Mouse (Mus musculus) MEL (cell line): ENCODE data around the gene Smim4.

Source experiments
- BHLHE40 ChIP-seq: IDR thresholded peaks from 2 replicates; pipeline ENCODE4 v1.6.1; 2012; ENCODE audit warnings: low read depth, mild to moderate bottlenecking, inconsistent platforms, low read length, improper control_type of control experiment, borderline replicate concordance
- CTCF ChIP-seq, 3 experiments: IDR thresholded peaks in 2 of 3; conservative IDR thresholded peaks in 1 of 3; 2 replicates each; pipeline ENCODE4 v1.5.1; 2011 to 2012; ENCODE audit warnings: low read length in 3 of 3, low read depth in 2 of 3, mild to moderate bottlenecking in 2 of 3, improper control_type of control experiment in 1 of 3, inconsistent platforms in 1 of 3, mixed read lengths in 1 of 3, moderate library complexity in 1 of 3; ENCODE audit not compliant: control insufficient read depth in 1 of 3, insufficient read depth in 1 of 3, poor library complexity in 1 of 3, severe bottlenecking in 1 of 3
- KAT2A ChIP-seq: conservative IDR thresholded peaks from 2 replicates; pipeline ENCODE4 v1.6.1; 2012; ENCODE audit warnings: low read depth, low read length, improper control_type of control experiment, inconsistent platforms
- POLR2A ChIP-seq, 2 experiments: IDR thresholded peaks; 2 replicates each; pipeline ENCODE4 v1.6.1; 2011 to 2012; ENCODE audit warnings: low read length in 2 of 2, mild to moderate bottlenecking in 2 of 2, control low read depth in 1 of 2, improper control_type of control experiment in 1 of 2, low read depth in 1 of 2, moderate library complexity in 1 of 2; ENCODE audit not compliant: control insufficient read depth in 1 of 2, insufficient read depth in 1 of 2, poor library complexity in 1 of 2
- SIN3A ChIP-seq: IDR thresholded peaks from 2 replicates; pipeline ENCODE4 v1.6.1; 2012; ENCODE audit warnings: low read length, improper control_type of control experiment, inconsistent platforms
- ZC3H11A ChIP-seq: IDR thresholded peaks from 2 replicates; pipeline ENCODE4 v1.6.1; 2012; ENCODE audit warnings: low read depth, mild to moderate bottlenecking, inconsistent platforms, low read length, improper control_type of control experiment

DNA sequence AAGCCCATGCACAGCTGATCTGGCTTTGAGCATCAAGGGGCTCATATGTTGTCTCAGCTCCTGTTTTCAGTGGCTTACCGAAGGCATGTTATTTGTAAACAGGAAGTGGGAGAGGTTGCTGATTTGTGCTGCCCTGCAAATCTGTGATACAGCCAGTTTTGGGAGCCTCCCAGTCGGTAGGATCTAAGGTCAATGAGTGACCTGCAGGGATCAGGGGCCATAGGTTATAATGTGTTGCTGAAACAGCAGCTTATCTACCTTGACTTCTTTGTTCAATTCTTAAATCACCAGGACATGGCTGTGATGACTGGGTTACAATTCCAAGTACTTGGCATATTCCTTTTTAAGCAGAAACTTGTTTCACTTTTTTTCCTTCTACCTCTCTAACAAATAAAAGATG is 13.2 kb downstream of the Smim4 start:
- no peak for TF ChIP-seq KAT2A
- no peak for TF ChIP-seq POLR2A (IDR thresholded peaks at IDR 0.05; ENCODE audit: control insufficient read depth in 1 of 2, insufficient read depth in 1 of 2, low read depth in 1 of 2, low read length in 2 of 2, poor library complexity in 1 of 2)
- TF ChIP-seq ZC3H11A = no peak
- no peak for TF ChIP-seq CTCF (IDR thresholded peaks at IDR 0.05 in 2 of 3, conservative IDR thresholded peaks at IDR 0.05 in 1 of 3; ENCODE audit: control insufficient read depth in 1 of 3, insufficient read depth in 1 of 3, low read depth in 2 of 3, low read length in 3 of 3, poor library complexity in 1 of 3, severe bottlenecking in 1 of 3)
- no peak for TF ChIP-seq SIN3A
- no peak for TF ChIP-seq BHLHE40
